Mouse (Mus musculus) cortical plate, adult 2 months (tissue): ENCODE data around the gene Mdm4.

ENCODE experiments used
- CTCF ChIP-seq: fragments of 200-500 bp; IDR thresholded peaks from 2 replicates; pipeline ENCODE4 v1.5.1; 2011; ENCODE audit warnings: mild to moderate bottlenecking, control low read depth, low read length; ENCODE audit not compliant: insufficient read depth; ENCODE audit errors: extremely low read depth
- POLR2A ChIP-seq: fragments of 200-500 bp; IDR thresholded peaks from 2 replicates; pipeline ENCODE4 v1.6.1; 2011; ENCODE audit warnings: mild to moderate bottlenecking, low read length, control low read depth; ENCODE audit not compliant: insufficient read depth; ENCODE audit errors: extremely low read depth

DNA sequence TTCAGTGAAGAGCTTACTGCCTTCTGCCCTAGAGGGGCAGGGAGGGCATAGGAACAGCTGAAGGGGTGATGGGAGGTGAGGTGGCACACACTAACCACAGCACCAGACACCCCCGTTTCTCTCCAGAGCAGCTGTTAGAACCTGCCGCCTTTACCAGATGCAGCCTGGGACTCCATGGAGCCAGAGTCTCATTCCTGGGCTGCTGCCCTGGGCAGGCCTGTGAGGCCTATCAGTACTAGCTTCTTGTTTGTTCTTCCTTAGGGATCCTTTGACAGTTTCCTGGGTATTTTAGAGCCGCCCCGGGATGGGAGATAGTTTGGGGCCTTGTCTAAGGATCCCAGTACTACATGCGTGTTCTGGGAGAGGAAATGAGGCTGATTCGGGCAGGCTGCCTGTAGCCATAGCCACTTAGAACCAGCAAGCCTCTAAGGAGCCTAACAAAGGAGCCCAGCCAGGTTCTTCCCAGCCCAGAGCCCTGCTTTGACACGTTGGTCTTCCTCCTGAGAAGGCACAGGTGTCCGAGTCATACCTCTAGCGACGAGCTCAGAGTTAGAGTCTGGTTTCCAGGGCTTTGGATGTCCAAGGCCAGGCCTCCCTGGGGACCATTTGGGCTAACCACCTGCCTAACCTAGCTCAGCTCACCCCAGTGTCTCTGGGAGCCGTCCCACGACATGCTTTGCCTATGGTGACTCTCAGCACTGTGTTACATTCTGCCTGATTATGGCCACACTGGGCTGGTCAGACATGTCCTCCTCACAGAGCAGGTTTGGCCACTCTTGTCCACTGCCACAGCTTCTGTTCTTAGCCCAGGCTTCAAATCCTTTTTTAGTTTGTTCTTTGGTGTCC lies 39.1 kb upstream of the Mdm4 start:
- no peak for TF ChIP-seq CTCF
- TF ChIP-seq POLR2A = no peak
